Mouse (Mus musculus) hindbrain, embryonic 14.5 days (tissue): ENCODE data around the gene Tdrd9. TPM values are rescaled to one million over a fixed set of nuclear protein-coding genes. Genes with fewer than 3 reads are reported as not detected.
"Not testable (repeated sequence)": the region's sequence is repeated elsewhere in the genome, so short reads cannot be mapped to it uniquely, and the experiment has no call there.

Experiments
- ATAC-seq: fragments of 200-750 bp; cut with Nextera tagmentation; 2 replicates; pipeline ENCODE4 v1.8.0; 2017; ENCODE audit warnings: moderate number of reproducible peaks, mild to moderate bottlenecking, moderate TSS enrichment, moderate library complexity; ENCODE audit not compliant: low FRiP score
- DNase-seq: peaks from one replicate; pipeline ENCODE4 v3.0.0-alpha.2; 2015; ENCODE audit warnings: low spot score
- H3K27ac ChIP-seq: fragments of 300-500 bp; sonication (generic); 2 replicates; pipeline ENCODE4 v1.5.1; 2014; ENCODE audit warnings: mild to moderate bottlenecking, moderate library complexity
- H3K27me3 ChIP-seq: fragments of 300-500 bp; sonication (generic); 2 replicates; pipeline ENCODE4 v1.6.1; 2014; ENCODE audit warnings: mild to moderate bottlenecking, low read length, mixed read lengths; ENCODE audit not compliant: control insufficient read depth, insufficient read depth
- H3K36me3 ChIP-seq: fragments of 300-500 bp; sonication (generic); replicated peaks from 2 replicates; pipeline ENCODE4 v1.6.1; 2014; ENCODE audit not compliant: control insufficient read depth, insufficient read depth
- H3K4me1 ChIP-seq: fragments of 300-500 bp; sonication (generic); replicated peaks from 2 replicates; pipeline ENCODE4 v1.6.1; 2014; ENCODE audit warnings: antibody characterized with exemption, low read length, mixed read lengths; ENCODE audit not compliant: control insufficient read depth, insufficient read depth
- H3K4me2 ChIP-seq: fragments of 300-500 bp; sonication (generic); replicated peaks from 2 replicates; pipeline ENCODE4 v1.6.1; 2014; ENCODE audit warnings: mild to moderate bottlenecking, moderate library complexity
- H3K4me3 ChIP-seq: fragments of 300-500 bp; sonication (generic); replicated peaks from 2 replicates; pipeline ENCODE4 v1.5.1; 2014; ENCODE audit warnings: mild to moderate bottlenecking, low read length
- H3K9ac ChIP-seq: fragments of 300-500 bp; sonication (generic); 2 replicates; pipeline ENCODE4 v1.6.1; 2014
- H3K9me3 ChIP-seq: fragments of 300-500 bp; sonication (generic); 2 replicates; pipeline ENCODE4 v1.6.1; 2016; ENCODE audit warnings: low read length; ENCODE audit not compliant: control insufficient read depth
- WGBS: fragments of 180-500 bp; shearing (Covaris S2); extraction: QIAGEN DNeasy Blood & Tissue Kit; methylation state at CpG from one replicate; pipeline ENCODE4 v1.1.7; 2014; 5-methylcytosine and 5-hydroxymethylcytosine counted together
- polyA plus RNA-seq: library from polyadenylated mRNA; unstranded; fragments of >200 nt; fragmentation: Nextera tagmentation; extraction: Ambion mirVana; gene quantifications from 2 replicates; pipeline ENCODE4 v1.2.1, GENCODE M21; 2014

The Tdrd9 gene
- polyA plus RNA-seq, 1 experiment from 2014 or later: 0.48 TPM

DNA sequence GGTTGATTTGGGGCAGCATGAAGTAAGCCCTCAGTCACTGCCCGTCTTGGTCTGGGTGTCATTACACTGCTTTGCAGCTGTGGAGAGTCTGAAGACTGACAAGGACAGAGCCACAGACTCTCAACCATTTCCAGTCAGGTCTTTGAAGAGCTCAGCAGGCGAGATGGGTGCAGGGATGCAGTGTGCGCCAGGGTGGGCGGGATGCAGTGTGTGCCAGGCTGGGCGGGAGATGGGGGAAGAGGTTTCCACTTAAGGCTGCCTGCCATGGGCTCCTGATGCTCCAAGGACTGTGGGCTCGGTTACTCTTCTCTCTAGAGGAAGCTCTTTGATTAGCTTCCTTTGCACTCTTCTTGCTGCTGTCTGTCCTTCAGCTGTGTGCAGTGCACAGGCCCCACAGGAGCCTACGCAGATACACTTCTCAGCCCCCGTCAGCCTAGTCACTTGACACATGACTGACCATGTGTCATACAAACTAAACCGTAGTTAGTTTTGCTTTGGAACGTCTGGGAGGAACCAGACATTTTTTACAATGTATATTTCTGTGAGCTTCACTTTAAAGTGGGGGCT lies 62.1 kb downstream of the Tdrd9 start:
- Histone ChIP-seq H3K4me3 (no peak overlapping the region), H3K27me3 (no peaks in the 10 kb centered on the region), H3K9me3 (no peaks in the 10 kb centered on the region), H3K4me1 (no peaks in the 10 kb centered on the region), H3K27ac (no peak overlapping the region), H3K36me3 (no peaks in the 10 kb centered on the region), H3K4me2 (no peak overlapping the region), H3K9ac (no peak overlapping the region)
- WGBS: 83% methylated on average over 10 of the region's 10 CpGs
- no peak for DNase-seq
- no peak for ATAC-seq

DNA sequence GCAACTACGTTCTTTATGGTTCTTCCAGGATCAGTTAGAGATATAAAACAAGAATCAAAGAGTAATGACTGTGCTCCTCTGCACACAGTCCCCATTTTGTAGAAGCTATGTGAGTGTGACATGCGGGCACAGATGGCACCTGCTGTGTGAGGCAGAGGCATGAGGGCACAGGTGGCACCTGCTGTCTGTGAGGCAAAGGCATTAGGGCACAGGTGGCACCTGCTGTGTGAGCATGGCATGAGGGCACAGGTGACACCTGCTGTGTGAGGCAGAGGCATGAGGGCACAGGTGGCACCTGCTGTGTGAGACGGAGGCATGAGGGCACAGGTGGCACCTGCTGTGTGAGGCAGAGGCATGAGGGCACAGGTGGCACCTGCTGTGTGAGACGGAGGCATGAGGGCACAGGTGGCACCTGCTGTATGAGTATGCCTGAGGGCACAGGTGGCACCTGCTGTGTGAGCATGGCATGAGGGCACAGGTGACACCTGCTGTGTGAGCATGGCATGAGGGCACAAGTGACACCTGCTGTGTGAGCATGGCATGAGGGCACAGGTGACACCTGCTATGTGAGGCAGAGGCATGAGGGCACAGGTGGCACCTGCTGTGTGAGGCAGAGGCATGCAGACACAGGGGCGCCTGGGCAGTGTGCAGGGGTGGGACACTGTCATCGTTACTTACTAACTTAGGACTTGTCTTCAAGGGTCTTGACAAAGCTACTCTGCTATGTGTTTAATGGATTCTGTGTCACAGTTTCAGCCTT lies 64.2 kb downstream of the Tdrd9 start:
- ATAC-seq, H3K9me3 ChIP-seq, H3K27me3 ChIP-seq, H3K4me2 ChIP-seq, H3K27ac ChIP-seq, H3K9ac ChIP-seq, H3K4me3 ChIP-seq, DNase-seq, H3K36me3 ChIP-seq, H3K4me1 ChIP-seq: not testable (repeated sequence)
- 85% methylated on average over 6 of the region's 6 CpGs for WGBS

DNA sequence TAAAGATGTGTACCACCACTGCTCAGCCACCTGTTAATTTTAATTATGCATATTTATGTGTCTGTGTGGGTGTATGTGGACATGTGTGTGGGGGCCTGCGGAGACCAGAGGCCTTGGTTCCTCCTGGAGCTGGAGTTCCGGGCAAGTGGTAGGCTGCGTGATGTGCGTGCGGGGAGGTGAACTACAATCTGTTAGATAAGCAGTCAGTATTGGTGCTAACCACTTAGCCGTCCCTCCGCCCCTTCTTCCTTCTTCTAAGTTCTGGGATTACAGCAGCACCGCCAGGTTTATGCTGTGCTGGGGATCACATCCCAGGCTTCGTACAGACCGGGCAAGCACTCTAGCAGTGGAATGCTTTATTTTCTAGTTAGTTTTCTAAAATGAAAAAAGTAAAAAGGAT lies 67.1 kb downstream of the Tdrd9 start:
- DNase-seq (no peak), ATAC-seq (no peak)
- H3K4me1 ChIP-seq: no peaks in the 10 kb centered on the region
- H3K9me3 ChIP-seq: no peaks in the 10 kb centered on the region
- H3K27ac ChIP-seq: no peak overlapping the region
- H3K4me2 ChIP-seq: no peak overlapping the region
- H3K4me3 ChIP-seq: no peak overlapping the region
- no peaks in the 10 kb centered on the region for H3K27me3 ChIP-seq
- no peaks in the 10 kb centered on the region for H3K36me3 ChIP-seq
- no peak overlapping the region for H3K9ac ChIP-seq
- 92% methylated on average over 10 of the region's 10 CpGs for WGBS

DNA sequence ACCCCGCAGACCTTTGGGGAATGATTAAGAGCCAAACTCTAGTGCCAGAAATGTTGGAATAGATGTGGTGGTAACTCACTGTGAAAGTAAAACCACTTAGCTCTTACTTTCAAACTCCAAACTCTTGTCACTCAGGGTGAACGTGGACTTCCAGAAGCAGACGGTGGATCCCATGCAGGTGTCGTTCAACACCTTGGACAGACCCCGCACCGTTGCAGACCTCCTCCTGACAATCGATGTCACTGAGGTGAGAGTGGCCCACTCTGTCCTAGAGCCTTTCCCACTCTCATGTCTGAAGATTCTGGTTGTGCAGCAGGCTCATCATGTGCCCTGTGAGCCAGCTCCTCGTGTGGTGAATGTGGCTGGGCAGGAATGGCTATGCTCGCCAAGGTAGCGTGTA lies 67.8 kb downstream of the Tdrd9 start:
- Histone ChIP-seq H3K4me3 (no peak overlapping the region), H3K9ac (no peak overlapping the region), H3K27me3 (no peaks in the 10 kb centered on the region), H3K4me2 (no peak overlapping the region), H3K4me1 (no peaks in the 10 kb centered on the region), H3K9me3 (no peaks in the 10 kb centered on the region), H3K36me3 (no peaks in the 10 kb centered on the region), H3K27ac (no peak overlapping the region)
- 96% methylated on average over 10 of the region's 10 CpGs for WGBS
- ATAC-seq (no peak), DNase-seq (no peak)

DNA sequence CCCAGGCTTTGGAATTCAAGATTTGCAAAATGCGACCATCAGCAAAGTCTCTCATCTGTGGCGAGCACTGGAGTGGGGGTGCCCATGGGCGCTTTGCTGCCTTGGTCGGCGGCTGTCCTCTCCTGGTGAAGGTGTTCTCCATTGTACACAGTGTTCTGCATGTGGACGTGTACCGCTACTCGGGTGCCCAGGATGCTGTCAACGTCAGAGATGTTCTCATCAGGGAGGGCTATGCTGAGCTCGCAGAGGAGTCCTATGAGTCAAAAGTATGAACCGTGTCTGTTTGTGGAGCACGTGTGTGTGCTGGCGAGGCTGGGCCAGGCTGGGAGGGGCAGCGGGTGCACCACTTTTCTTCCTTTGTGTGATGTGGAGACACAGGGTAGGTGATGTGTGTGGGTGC lies 71.3 kb downstream of the Tdrd9 start:
- no peak overlapping the region for H3K4me2 ChIP-seq
- no peaks in the 10 kb centered on the region for H3K9me3 ChIP-seq
- H3K9ac ChIP-seq: no peak overlapping the region
- WGBS: 91% methylated on average over 14 of the region's 14 CpGs
- no peak overlapping the region for H3K4me3 ChIP-seq
- H3K27ac ChIP-seq: no peak overlapping the region
- H3K27me3 ChIP-seq: no peaks in the 10 kb centered on the region
- DNase-seq (no peak), ATAC-seq (no peak)
- no peaks in the 10 kb centered on the region for H3K36me3 ChIP-seq
- no peaks in the 10 kb centered on the region for H3K4me1 ChIP-seq

DNA sequence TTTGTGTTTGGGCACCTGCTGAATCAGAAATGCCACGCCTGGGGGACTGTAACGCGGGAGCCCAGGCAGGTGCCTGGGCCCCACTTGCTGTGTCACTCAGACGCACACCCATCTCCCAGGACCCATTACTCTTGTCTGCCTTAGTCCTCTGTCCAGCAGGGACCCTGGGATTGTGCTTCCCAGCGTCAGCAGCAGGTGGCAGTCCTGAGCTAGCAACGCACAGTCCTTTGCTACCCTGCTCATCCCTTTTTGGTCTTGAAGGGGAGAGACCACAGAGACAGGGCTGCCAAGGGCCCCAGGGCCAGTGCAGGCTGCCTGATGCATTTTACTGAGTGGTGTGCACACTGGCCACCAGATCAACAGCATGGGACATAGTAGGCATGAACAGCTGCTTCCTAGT lies 106.3 kb downstream of the Tdrd9 start:
- no peaks in the 10 kb centered on the region for H3K36me3 ChIP-seq
- no peaks in the 10 kb centered on the region for H3K9me3 ChIP-seq
- no peaks in the 10 kb centered on the region for H3K4me1 ChIP-seq
- WGBS: 11% methylated on average over 6 of the region's 6 CpGs
- no peak overlapping the region for H3K27ac ChIP-seq
- DNase-seq (peak; percentile 82), ATAC-seq (no peak)
- no peak overlapping the region for H3K9ac ChIP-seq
- no peaks in the 10 kb centered on the region for H3K27me3 ChIP-seq
- no peak overlapping the region for H3K4me3 ChIP-seq
- H3K4me2 ChIP-seq: no peak overlapping the region

DNA sequence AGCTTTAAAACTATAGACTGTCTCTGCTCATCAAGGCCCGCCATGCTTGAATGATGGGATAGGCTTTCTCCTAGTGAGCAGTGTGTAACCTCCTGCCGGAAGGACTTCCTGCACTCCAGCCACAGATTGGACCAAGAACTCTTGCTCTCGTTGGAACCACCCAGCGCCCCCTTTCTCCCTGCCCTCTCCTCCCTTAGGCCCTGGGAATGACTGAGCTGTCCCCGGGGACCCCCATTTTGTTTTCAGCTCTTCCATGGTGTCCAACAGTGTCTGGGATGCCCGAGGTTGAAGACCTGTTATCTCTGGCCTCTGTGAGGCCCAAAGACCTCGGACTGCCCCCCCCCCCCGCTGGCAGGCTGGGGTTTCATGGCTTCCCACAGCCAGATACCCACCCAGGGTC lies 108.6 kb downstream of the Tdrd9 start:
- Histone ChIP-seq H3K4me1 (no peaks in the 10 kb centered on the region), H3K4me2 (no peak overlapping the region), H3K9me3 (no peaks in the 10 kb centered on the region), H3K4me3 (no peak overlapping the region), H3K36me3 (no peaks in the 10 kb centered on the region), H3K9ac (no peak overlapping the region), H3K27ac (no peak overlapping the region), H3K27me3 (no peaks in the 10 kb centered on the region)
- DNase-seq (no peak), ATAC-seq (no peak)
- 79% methylated on average over 8 of the region's 8 CpGs for WGBS

DNA sequence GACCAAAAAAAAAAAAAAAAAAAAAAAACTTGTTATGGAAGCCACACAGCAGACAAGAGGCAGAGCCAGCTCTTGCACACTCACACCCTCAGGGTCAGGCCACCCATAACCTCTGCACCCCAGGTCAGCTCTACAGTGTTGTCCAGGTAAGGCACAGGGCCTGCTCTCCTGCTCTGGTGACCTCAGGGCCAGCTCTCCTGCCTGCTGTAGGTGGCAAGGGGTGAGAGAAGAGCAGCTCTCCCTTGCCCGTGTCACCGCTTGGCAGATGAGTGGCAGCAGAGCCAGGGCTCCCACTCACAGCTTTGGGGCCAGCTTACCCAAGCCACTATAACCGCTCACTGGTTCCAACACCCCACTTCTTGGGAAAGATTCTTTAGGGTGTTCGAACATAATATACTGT lies 109.6 kb downstream of the Tdrd9 start:
- 85% methylated on average over 4 of the region's 4 CpGs for WGBS
- Histone ChIP-seq H3K27me3 (no peaks in the 10 kb centered on the region), H3K9ac (no peak overlapping the region), H3K4me1 (no peaks in the 10 kb centered on the region), H3K9me3 (no peaks in the 10 kb centered on the region), H3K4me2 (no peak overlapping the region), H3K27ac (no peak overlapping the region), H3K4me3 (no peak overlapping the region), H3K36me3 (no peaks in the 10 kb centered on the region)
- ATAC-seq (no peak), DNase-seq (no peak)

DNA sequence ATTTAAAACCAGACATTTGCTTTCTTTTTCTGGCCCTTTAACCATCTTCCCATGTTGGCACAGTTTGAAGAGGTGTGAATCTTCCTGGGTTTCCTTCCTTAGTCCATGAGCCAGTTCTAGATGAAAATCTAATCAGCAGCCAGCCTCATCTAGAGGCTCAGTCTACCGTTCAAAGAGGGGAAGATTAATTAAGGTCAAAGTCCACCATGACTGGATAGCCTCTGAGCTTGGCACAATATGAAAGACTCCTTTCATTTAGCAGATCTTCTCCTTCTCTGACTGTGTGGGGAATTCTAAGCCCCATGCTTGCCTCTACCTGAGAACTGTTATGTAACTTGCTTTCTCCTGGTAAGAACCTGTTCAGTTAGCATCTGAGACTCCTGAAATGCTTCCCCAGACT lies 110.9 kb downstream of the Tdrd9 start:
- DNase-seq: no peak
- no peak for ATAC-seq
- no peak overlapping the region for H3K4me3 ChIP-seq
- H3K4me2 ChIP-seq: no peak overlapping the region
- 60% methylated on average over 1 of the region's 1 CpGs for WGBS
- H3K9ac ChIP-seq: no peak overlapping the region
- no peak overlapping the region for H3K27ac ChIP-seq
- H3K36me3 ChIP-seq: no peaks in the 10 kb centered on the region
- H3K4me1 ChIP-seq: no peaks in the 10 kb centered on the region
- no peaks in the 10 kb centered on the region for H3K9me3 ChIP-seq
- H3K27me3 ChIP-seq: no peaks in the 10 kb centered on the region

DNA sequence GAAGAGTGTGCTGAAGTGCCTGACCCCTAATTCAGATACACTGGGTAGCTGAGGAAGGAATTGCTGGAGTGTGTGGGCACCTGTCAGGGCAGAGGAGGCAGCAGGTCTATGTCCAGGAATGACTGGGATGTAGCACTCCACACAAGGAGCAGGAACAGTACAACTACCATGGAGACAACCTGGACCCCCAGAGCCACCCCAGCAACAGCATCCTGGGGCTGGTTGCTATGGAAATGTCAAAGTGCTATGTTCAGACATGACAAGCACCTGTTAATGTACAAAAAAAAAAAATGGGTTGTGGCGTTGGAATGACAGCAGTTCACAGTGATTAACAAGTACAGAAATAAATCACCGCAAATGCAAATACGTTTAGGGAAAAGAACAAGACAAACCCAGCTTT lies 114.9 kb downstream of the Tdrd9 start:
- Histone ChIP-seq H3K9ac (no peak overlapping the region), H3K4me2 (no peak overlapping the region), H3K27ac (no peak overlapping the region), H3K4me3 (no peak overlapping the region), H3K27me3 (no peaks in the 10 kb centered on the region), H3K36me3 (no peaks in the 10 kb centered on the region), H3K9me3 (no peaks in the 10 kb centered on the region), H3K4me1 (no peaks in the 10 kb centered on the region)
- ATAC-seq: no peak
- 76% methylated on average over 3 of the region's 3 CpGs for WGBS
- DNase-seq: no peak
